Mouse (Mus musculus) lung, embryonic 14.5 days (tissue): ENCODE data around the gene Rita1. TPM values are rescaled to one million over a fixed set of nuclear protein-coding genes. Genes with fewer than 3 reads are reported as not detected.

Experiments
- ATAC-seq: fragments of 200-750 bp; cut with Nextera tagmentation; 2 replicates; pipeline ENCODE4 v1.8.0; 2017; ENCODE audit warnings: mild to moderate bottlenecking, moderate TSS enrichment, moderate library complexity; ENCODE audit not compliant: insufficient read depth
- DNase-seq: peaks from one replicate; pipeline ENCODE4 v3.0.0-alpha.2; 2015
- H3K27ac ChIP-seq: fragments of 300-500 bp; sonication (generic); 2 replicates; pipeline ENCODE4 v1.5.1; 2014; ENCODE audit warnings: low read depth, mild to moderate bottlenecking, moderate library complexity
- H3K27me3 ChIP-seq: fragments of 300-500 bp; sonication (generic); 2 replicates; pipeline ENCODE4 v1.6.1; 2014; ENCODE audit warnings: low read length, control low read depth; ENCODE audit not compliant: insufficient read depth
- H3K36me3 ChIP-seq: fragments of 300-500 bp; sonication (generic); 2 replicates; pipeline ENCODE4 v1.6.1; 2014; ENCODE audit warnings: control low read depth; ENCODE audit not compliant: insufficient read depth
- H3K4me1 ChIP-seq: fragments of 300-500 bp; sonication (generic); 2 replicates; pipeline ENCODE4 v1.6.1; 2014; ENCODE audit warnings: antibody characterized with exemption, control low read depth; ENCODE audit not compliant: insufficient read depth
- H3K4me2 ChIP-seq: fragments of 300-500 bp; sonication (generic); 2 replicates; pipeline ENCODE4 v1.6.1; 2014; ENCODE audit warnings: mild to moderate bottlenecking
- H3K4me3 ChIP-seq: fragments of 300-500 bp; sonication (generic); 2 replicates; pipeline ENCODE4 v1.5.1; 2014; ENCODE audit warnings: low read depth, low read length
- H3K9ac ChIP-seq: fragments of 300-500 bp; sonication (generic); 2 replicates; pipeline ENCODE4 v1.6.1; 2014
- H3K9me3 ChIP-seq: fragments of 300-500 bp; sonication (generic); 2 replicates; pipeline ENCODE4 v1.6.1; 2016; ENCODE audit warnings: low read depth, low read length, control low read depth
- CTCF ChIP-seq: IDR thresholded peaks from 2 replicates; pipeline ENCODE4 v1.5.1; 2016; ENCODE audit warnings: antibody characterized with exemption, low read depth
- WGBS: fragments of 180-500 bp; shearing (Covaris S2); extraction: QIAGEN DNeasy Blood & Tissue Kit; methylation state at CpG from one replicate; pipeline ENCODE4 v1.1.7; 2014; 5-methylcytosine and 5-hydroxymethylcytosine counted together
- polyA plus RNA-seq: library from polyadenylated mRNA; unstranded; fragments of >200 nt; fragmentation: Nextera tagmentation; extraction: Ambion mirVana; gene quantifications from 2 replicates; pipeline ENCODE4 v1.2.1, GENCODE M21; 2014

Rita1 gene
- polyA plus RNA-seq, 1 experiment from 2014 or later, result 9.5 TPM

- peak overlapping the region; percentile 78 for H3K9ac ChIP-seq
- peak overlapping the region; percentile 61 for H3K27ac ChIP-seq
- DNase-seq (no peak), ATAC-seq (no peak)
- no peaks in the 10 kb centered on the region for H3K27me3 ChIP-seq
- H3K36me3 ChIP-seq, result peaks cover 19% of the 10 kb centered on the region
- TF ChIP-seq CTCF, result no peak
- no peaks in the 10 kb centered on the region for H3K9me3 ChIP-seq
- peak overlapping the region; percentile 89 for H3K4me3 ChIP-seq
- WGBS, result under 1% methylated on average over 29 of the region's 29 CpGs
- peaks cover 12% of the 10 kb centered on the region for H3K4me1 ChIP-seq
- peak overlapping the region; percentile 97 for H3K4me2 ChIP-seq
Measured at GRCm38 (mm10) chr5:120587940-120588568, 24.3 kb downstream of the Rita1 start.

- WGBS, result 20% methylated on average over 9 of the region's 9 CpGs
Measured at GRCm38 (mm10) chr5:120587616-120587926, 24.8 kb downstream of the Rita1 start.

DNA sequence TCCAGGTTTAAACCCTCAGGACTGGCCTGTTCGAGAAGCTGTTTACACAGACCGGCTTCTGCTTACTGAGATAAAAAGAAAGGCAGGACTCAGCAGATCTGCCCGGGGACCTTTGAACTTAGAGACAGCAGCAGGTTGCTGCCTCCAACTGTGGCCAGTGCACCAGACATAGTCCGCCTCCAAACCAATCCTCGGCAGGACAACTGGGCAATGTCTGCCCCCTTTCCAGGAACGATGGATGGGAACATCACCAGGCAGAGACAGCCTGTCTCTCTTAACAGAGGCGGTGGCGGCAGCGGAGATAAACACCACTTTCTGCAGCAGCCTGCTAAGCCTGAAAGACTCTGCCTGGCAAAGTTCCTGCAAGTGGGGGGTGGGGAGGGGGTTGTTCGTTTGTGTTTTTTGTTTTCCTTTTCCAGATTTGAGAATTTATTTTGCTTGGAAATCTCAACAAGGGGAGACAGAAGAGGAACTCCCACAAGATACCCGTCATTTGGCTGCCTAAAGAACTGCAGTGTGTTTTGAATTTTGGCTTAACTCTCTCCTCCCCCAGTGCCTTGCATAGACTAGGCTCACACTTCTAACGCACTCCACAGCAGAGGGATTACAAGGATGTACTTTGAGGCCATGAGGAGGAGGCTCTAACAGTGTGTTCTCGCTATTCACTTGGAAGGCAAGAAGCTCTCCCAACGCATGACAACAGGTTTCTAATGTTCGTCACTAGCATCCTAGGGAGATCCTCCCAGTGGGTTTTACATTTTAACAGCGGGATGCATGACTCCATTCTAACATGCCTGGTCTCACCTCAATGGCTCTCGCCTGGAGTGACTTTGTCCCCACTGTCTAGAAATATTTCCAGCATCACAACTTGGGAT lies 25.4 kb downstream of the Rita1 start:
- Histone ChIP-seq H3K27me3 (no peaks in the 10 kb centered on the region), H3K4me1 (peaks cover 12% of the 10 kb centered on the region), H3K4me3 (peak overlapping the region; percentile 89), H3K27ac (peak overlapping the region; percentile 66), H3K36me3 (peaks cover 25% of the 10 kb centered on the region), H3K9me3 (no peaks in the 10 kb centered on the region), H3K4me2 (peak overlapping the region; percentile 97), H3K9ac (peak overlapping the region; percentile 78; the same call in 1 of the 2 replicates)
- peak; percentile 54 for DNase-seq
- no peak for TF ChIP-seq CTCF
- ATAC-seq, result no peak
- WGBS, result 7% methylated on average over 17 of the region's 17 CpGs

More at GRCm38 (mm10) chr5:120587616-120587926, 24.8 kb downstream of the Rita1 start:
- H3K27me3 ChIP-seq, result no peaks in the 10 kb centered on the region
- peak overlapping the region; percentile 97 for H3K4me2 ChIP-seq
- H3K4me3 ChIP-seq, result peak overlapping the region; percentile 89
- ATAC-seq, result no peak
- peak; percentile 69 for DNase-seq
- H3K9me3 ChIP-seq, result no peaks in the 10 kb centered on the region
- peaks cover 12% of the 10 kb centered on the region for H3K4me1 ChIP-seq
- H3K27ac ChIP-seq, result peak overlapping the region; percentile 66
- TF ChIP-seq CTCF, result no peak
- H3K9ac ChIP-seq, result peak overlapping the region; percentile 78
- peaks cover 21% of the 10 kb centered on the region for H3K36me3 ChIP-seq

DNA sequence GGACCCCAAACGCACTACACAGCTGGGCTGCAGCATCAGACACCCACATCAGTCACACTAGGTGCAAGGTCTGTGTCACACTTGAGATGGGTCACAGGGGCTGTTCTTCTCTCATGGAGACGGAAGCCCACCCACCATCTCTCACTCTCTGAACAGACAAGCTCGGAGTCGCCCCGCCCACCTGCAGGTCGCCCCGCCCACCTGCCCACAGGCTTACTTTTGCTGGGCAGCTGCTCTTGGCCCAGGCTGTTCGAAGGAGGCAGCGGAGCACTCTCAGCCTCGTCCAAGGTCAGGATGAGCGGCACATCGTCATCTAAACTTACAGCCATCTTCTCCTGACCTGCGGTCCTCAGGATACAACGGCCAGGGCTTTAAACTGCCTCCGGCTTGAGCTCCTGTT lies 27.4 kb downstream of the Rita1 start:
- Histone ChIP-seq H3K4me1 (peaks cover 12% of the 10 kb centered on the region), H3K36me3 (peaks cover 32% of the 10 kb centered on the region), H3K9me3 (no peaks in the 10 kb centered on the region), H3K4me3 (no peak overlapping the region), H3K4me2 (no peak overlapping the region), H3K9ac (peak overlapping the region; percentile 3; the same call in 1 of the 2 replicates), H3K27ac (no peak overlapping the region), H3K27me3 (no peaks in the 10 kb centered on the region)
- no peak for ATAC-seq
- WGBS, result 44% methylated on average over 15 of the region's 15 CpGs
- no peak for TF ChIP-seq CTCF
- no peak for DNase-seq

DNA sequence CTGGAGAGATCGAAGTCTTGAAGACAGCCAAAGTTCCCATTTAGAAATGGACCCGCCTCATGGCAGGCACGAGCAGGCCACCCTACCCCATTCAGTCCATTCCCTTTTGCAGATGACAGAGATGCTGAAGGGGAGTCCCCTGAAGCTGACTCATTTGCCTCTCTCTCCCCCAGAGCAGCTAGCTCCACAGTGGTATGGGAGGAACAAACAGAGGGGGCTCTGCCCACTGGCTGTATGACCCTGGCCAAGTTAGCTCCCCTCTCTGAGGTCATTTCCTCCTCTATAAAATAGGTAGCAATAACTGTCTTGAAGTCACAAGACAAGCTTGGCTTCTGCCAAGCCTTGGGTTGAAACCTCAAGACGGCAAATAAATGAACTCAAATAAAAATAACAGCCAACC lies 28.9 kb downstream of the Rita1 start:
- no peak overlapping the region for H3K4me3 ChIP-seq
- no peaks in the 10 kb centered on the region for H3K9me3 ChIP-seq
- H3K9ac ChIP-seq, result no peak overlapping the region
- WGBS, result 94% methylated on average over 4 of the region's 4 CpGs
- H3K27me3 ChIP-seq, result no peaks in the 10 kb centered on the region
- no peak overlapping the region for H3K4me2 ChIP-seq
- H3K4me1 ChIP-seq, result peaks cover 21% of the 10 kb centered on the region
- ATAC-seq (no peak), DNase-seq (no peak)
- TF ChIP-seq CTCF, result no peak
- H3K27ac ChIP-seq, result no peak overlapping the region
- H3K36me3 ChIP-seq, result peaks cover 37% of the 10 kb centered on the region

DNA sequence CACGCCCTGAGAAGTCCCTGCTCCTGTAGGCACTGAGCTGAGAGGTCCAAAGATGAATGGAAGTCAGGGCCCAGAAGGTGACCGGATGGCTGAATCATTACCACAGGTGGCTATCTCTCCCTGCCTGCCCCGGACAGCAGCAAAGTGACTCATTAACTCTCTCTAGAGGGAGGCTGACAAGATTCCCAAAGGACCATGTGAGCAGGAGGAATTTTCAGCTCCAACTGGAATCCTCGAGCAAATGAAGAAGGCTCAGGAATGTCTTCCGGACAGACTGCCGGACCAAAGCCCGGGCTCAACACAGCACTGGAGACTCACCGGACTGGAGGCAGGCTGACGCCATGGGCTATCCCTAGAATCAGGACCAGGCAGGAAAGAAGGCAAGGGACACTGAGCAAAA lies 30.4 kb downstream of the Rita1 start:
- no peak for TF ChIP-seq CTCF
- Histone ChIP-seq H3K4me3 (no peak overlapping the region), H3K27ac (no peak overlapping the region), H3K9me3 (no peaks in the 10 kb centered on the region), H3K27me3 (no peaks in the 10 kb centered on the region), H3K36me3 (peaks cover 37% of the 10 kb centered on the region), H3K9ac (no peak overlapping the region), H3K4me2 (no peak overlapping the region), H3K4me1 (peaks cover 19% of the 10 kb centered on the region)
- no peak for DNase-seq
- 65% methylated on average over 9 of the region's 9 CpGs for WGBS
- ATAC-seq, result no peak

- no peaks in the 10 kb centered on the region for H3K9me3 ChIP-seq
- no peak overlapping the region for H3K27ac ChIP-seq
- WGBS, result 90% methylated on average over 26 of the region's 26 CpGs
- no peak overlapping the region for H3K4me3 ChIP-seq
- peaks cover 21% of the 10 kb centered on the region for H3K4me1 ChIP-seq
- H3K36me3 ChIP-seq, result peaks cover 37% of the 10 kb centered on the region
- H3K27me3 ChIP-seq, result no peaks in the 10 kb centered on the region
- ATAC-seq (no peak), DNase-seq (no peak)
- no peak overlapping the region for H3K4me2 ChIP-seq
- TF ChIP-seq CTCF, result no peak
- H3K9ac ChIP-seq, result no peak overlapping the region
Measured at GRCm38 (mm10) chr5:120579898-120580626, 32.3 kb downstream of the Rita1 start.
